Mouse (Mus musculus) midbrain, embryonic 10.5 days (tissue): Measurements from ENCODE around the gene Cnnm3. TPM values are rescaled to one million over a fixed set of nuclear protein-coding genes. Genes with fewer than 3 reads are reported as not detected.

Source experiments
- DNase-seq: peaks from one replicate; pipeline ENCODE4 v3.0.0-alpha.2; 2017; ENCODE audit warnings: low spot score
- H3K27ac ChIP-seq: fragments of 300-500 bp; sonication (generic); replicated peaks from 2 replicates; pipeline ENCODE4 v1.5.1; 2016; ENCODE audit warnings: mild to moderate bottlenecking
- H3K27me3 ChIP-seq: fragments of 300-500 bp; sonication (generic); 2 replicates; pipeline ENCODE4 v1.6.1; 2016; ENCODE audit warnings: low read depth, mild to moderate bottlenecking; ENCODE audit not compliant: poor library complexity, severe bottlenecking
- H3K36me3 ChIP-seq: fragments of 300-500 bp; sonication (generic); 2 replicates; pipeline ENCODE4 v1.6.1; 2016; ENCODE audit warnings: mild to moderate bottlenecking, moderate library complexity
- H3K4me1 ChIP-seq: fragments of 300-500 bp; sonication (generic); 2 replicates; pipeline ENCODE4 v1.6.1; 2016
- H3K4me3 ChIP-seq: fragments of 300-500 bp; sonication (generic); 2 replicates; pipeline ENCODE4 v1.5.1; 2016; ENCODE audit warnings: mild to moderate bottlenecking, moderate library complexity
- H3K9me3 ChIP-seq: fragments of 300-500 bp; sonication (generic); replicated peaks from 2 replicates; pipeline ENCODE4 v1.6.1; 2016; ENCODE audit warnings: mild to moderate bottlenecking
- WGBS: fragments of 180-500 bp; shearing (Covaris S2); methylation state at CpG from one replicate; pipeline ENCODE4 v1.1.7; 2016; 5-methylcytosine and 5-hydroxymethylcytosine counted together
- polyA plus RNA-seq: library from polyadenylated mRNA; unstranded; fragments of >200 nt; fragmentation: Nextera tagmentation; extraction: Ambion mirVana; gene quantifications from 2 replicates; pipeline ENCODE4 v1.2.1, GENCODE M21; 2016

Gene Cnnm3
- polyA plus RNA-seq, 1 experiment from 2014 or later = 2.6 TPM

DNA sequence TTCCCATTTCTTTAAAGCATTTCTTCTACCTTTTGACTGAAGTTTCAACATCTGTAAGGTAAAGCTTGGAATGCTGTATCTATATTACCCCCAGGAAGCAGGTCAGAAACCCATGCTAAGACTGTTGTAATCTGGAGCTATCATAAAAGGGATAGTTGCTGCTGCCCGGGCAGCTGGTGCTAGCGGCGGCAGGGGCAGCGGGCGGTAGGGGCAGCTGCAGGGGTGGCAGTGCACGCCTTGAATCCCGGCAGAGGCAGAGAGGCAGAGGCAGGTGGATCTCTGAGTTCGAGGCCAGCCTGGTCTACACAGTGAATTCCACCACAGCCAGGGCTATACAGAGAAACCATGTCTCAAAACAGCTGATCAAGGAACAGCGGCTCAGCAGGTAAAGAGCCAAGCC, 31.3 kb downstream of the Cnnm3 start:
- Histone ChIP-seq H3K36me3 (peaks cover 39% of the 10 kb centered on the region), H3K27ac (no peak overlapping the region), H3K27me3 (no peaks in the 10 kb centered on the region), H3K9me3 (no peaks in the 10 kb centered on the region), H3K4me3 (no peak overlapping the region), H3K4me1 (peaks cover 21% of the 10 kb centered on the region)
- DNase-seq = no peak
- WGBS = 95% methylated on average over 9 of the region's 9 CpGs

DNA sequence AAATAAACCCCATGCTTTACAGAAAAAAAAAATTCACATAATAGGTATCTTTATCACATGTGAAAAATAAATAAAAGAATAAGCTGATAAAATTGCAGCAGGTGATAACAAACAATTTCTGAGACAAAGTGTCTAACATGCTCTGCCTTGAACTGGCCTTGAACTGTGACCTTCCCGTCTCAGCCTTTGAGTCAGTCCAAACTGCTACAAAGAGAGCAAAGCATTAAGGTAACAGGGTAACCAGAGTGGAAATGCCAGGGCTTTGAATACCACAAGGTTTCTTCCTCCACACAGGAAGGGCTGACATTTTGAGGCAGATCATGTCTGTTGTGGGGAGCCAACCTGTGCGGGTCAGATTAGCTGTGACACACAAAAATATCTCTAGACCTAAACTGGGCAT, 33.7 kb downstream of the Cnnm3 start:
- Histone ChIP-seq H3K27ac (no peak overlapping the region), H3K4me1 (peaks cover 42% of the 10 kb centered on the region), H3K36me3 (peaks cover 45% of the 10 kb centered on the region), H3K9me3 (no peaks in the 10 kb centered on the region), H3K4me3 (no peak overlapping the region), H3K27me3 (no peaks in the 10 kb centered on the region)
- no peak for DNase-seq
- 91% methylated on average over 2 of the region's 2 CpGs for WGBS

DNA sequence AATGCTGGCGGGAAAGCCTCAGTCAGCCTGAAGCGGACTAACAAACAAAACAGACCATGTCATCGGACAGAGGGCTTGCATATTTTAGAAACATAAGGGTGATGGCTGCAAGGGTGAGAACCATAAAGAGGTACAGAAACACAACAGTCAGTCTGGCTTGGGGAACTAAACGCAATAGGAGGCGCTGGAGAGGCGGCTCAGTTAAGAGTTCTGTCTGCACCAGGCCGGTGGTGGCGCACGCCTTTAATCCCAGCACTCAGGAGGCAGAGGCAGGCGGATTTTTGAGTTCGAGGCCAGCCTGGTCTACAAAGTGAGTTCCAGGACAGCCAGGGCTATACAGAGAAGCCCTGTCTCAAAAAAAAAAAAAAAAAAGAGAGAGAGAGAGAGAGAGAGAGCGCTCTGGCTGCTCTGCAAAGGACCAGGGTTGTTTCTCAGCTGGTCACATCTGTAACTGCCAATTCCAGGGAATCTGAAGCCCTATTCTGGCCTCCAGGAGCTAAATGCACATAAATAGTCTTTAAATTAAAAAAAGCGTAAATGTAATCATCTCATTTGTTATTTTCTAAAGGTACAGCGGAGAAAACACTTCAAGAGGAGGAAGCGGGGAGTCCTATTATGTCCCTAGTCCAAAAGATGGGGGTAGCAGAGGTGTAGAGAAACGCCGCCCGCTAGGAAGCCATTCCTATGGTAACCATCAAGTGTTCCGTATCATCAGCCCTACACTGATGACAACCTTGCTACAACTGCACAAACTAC, 34.4 kb downstream of the Cnnm3 start:
- Histone ChIP-seq H3K36me3 (peaks cover 46% of the 10 kb centered on the region), H3K27me3 (no peaks in the 10 kb centered on the region), H3K4me1 (peaks cover 44% of the 10 kb centered on the region), H3K4me3 (peak overlapping the region; percentile 61), H3K9me3 (no peaks in the 10 kb centered on the region), H3K27ac (no peak overlapping the region)
- no peak for DNase-seq
- WGBS = 77% methylated on average over 19 of the region's 19 CpGs

DNA sequence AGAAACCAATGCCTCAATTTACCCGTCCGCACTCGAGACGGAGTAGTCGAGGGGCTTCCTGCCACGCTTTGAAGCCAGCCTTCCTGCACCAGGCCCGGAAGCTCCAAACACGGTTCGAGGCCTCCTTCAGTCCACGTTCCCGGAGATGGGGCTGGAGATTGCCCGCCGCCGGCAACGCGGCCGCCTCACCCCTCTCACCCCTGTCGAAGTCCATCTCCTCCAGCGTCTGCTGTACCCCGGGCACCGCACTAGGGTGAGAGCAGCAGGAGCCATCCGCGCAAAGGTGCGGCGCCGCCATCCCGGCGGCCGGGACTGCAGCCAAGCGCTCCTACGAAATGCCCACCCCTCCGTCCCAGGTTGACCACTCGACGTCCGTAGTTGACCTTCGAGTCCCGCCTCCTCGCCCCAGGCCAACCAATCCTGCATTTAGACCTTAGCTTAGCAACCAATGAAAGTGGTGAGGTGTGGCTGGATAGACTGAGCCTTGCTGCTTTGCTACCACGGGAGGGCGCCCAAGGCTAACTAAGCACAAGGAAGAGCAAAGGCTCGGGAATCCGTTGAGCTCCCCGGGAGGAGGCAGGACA, 35.3 kb downstream of the Cnnm3 start, which contains the start of gene Ankrd39:
TSS of gene Ankrd39 (minus strand) at position 558 of the 584 bp plus-strand sequence.
- Histone ChIP-seq H3K9me3 (no peaks in the 10 kb centered on the region), H3K4me3 (peak within 1 kb of the TSS; percentile 61), H3K4me1 (peaks cover 44% of the 10 kb centered on the region), H3K36me3 (peaks cover 47% of the 10 kb centered on the region), H3K27ac (peak within 1 kb of the TSS; percentile 84), H3K27me3 (no peaks in the 10 kb centered on the region)
- peak; percentile 98 for DNase-seq
- under 1% methylated on average over 43 of the region's 43 CpGs for WGBS

DNA sequence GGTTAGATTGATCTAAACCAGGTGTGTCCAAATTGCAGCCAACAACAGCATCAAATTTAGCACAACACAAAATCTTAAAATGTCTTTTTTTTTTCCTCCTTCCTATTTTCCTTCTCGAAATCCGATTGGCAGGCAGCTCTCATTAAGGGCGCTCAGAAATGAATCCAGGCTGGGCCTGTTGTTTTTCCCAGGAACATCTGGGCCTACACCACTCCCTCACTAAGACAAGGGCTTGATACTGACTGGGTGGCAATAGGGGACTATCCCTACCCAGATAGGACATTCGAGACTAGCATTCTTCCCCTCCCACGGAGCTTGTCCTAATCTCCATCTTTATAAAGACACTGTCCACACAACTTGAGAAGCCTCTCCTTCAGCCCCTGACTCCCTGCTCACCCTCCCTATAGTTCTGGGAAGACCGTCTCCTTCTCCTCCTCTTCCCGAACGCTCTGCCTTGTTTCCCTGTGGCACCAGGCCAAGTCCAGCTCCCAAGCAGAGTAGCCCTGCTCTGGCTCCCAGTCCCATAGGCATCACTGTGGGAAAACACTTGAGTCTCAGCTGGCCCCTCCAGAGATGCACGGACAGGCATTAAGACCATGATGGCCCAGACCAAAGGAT, 36.4 kb downstream of the Cnnm3 start:
- WGBS = 52% methylated on average over 9 of the region's 9 CpGs
- no peaks in the 10 kb centered on the region for H3K27me3 ChIP-seq
- peaks cover 47% of the 10 kb centered on the region for H3K4me1 ChIP-seq
- peak overlapping the region; percentile 77; the same call in 1 of the 2 replicates for H3K27ac ChIP-seq
- peaks cover 52% of the 10 kb centered on the region for H3K36me3 ChIP-seq
- no peak for DNase-seq
- no peaks in the 10 kb centered on the region for H3K9me3 ChIP-seq
- no peak overlapping the region for H3K4me3 ChIP-seq

DNA sequence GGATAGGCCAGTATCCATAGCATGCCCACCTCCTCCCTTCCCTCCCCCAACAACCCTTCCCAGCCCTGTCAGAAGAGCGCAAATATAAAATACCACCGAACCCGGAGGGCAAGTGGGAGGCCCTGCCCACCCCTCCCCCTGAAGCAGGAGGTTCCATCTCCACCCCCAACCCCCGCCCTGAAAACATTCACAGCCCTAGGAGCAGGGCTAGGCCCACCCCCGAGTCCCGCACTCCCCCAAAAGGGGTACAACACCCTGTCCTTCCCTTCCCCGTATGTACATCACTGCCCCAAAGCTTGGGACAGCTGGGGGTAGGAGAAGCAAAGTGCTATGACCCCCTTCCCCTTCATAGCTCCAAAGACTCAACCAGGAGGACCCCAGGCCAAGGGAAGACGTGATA, 37.1 kb downstream of the Cnnm3 start:
- H3K27me3 ChIP-seq = no peaks in the 10 kb centered on the region
- 63% methylated on average over 8 of the region's 8 CpGs for WGBS
- H3K9me3 ChIP-seq = no peaks in the 10 kb centered on the region
- peak overlapping the region; percentile 4; the same call in 1 of the 2 replicates for H3K4me3 ChIP-seq
- H3K4me1 ChIP-seq = peaks cover 47% of the 10 kb centered on the region
- DNase-seq = no peak
- peaks cover 58% of the 10 kb centered on the region for H3K36me3 ChIP-seq
- H3K27ac ChIP-seq = no peak overlapping the region

DNA sequence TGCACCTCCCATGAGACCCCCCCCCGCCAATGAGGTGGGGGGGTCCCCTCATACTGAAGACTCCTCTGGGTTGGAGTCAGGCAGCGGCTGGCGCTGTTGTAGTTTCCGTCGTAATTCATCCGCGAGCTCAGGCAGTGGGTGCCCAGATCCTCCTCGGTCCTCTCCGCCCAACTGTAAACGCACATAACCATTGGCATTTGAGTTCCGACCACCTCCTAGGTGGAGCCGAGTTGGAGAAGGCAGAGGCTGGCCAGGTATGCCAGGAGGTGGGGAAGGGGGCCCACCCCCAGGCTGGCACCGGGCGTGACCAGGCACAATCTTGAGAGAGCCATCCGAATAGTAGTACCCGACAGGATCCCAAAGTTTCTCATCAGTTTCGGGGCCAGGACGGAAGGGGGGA, 37.8 kb downstream of the Cnnm3 start:
- H3K4me1 ChIP-seq = peaks cover 54% of the 10 kb centered on the region
- no peak for DNase-seq
- H3K27me3 ChIP-seq = no peaks in the 10 kb centered on the region
- H3K4me3 ChIP-seq = no peak overlapping the region
- H3K27ac ChIP-seq = 0 out of 2 replicates have a peak overlapping the region, but pooled peaks have one; percentile 6
- H3K9me3 ChIP-seq = no peaks in the 10 kb centered on the region
- WGBS = 91% methylated on average over 18 of the region's 18 CpGs
- H3K36me3 ChIP-seq = peaks cover 66% of the 10 kb centered on the region

DNA sequence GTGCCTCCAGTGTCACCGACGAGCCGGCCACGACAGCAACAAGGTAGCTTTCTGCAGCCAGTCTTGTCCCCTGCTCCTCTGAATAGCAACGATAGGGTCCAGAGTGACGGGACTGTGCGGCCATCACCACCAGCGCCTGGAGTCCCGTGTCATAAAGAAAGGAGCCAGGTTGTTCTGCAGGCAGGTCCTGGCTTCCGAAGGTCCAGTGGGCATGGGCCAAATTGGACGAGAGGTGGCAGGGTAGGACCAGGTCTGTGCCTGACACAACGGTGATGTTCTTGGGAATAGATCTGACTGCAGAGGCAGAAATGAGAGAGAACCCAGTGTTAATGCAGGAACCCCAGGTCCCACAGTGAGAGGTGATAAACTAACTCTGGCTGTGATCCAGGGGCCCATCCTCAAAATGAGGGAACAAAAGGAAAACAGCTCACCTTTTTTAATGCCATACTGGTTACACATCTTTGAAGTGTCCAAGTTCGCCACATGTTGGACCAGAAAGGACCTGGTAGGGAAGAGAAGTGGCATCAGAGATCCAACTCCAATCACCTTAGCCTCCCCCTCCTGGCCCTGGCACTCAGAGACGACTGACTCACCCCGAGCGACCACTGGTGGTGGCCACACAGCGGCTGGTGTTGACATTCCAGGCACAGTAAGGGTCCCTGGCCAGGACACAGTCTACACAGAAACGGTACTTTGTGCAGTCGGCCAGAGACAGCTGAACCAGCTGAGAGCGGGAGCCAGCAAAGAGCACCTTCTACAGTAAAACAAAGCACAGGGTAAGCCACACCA, 38.6 kb downstream of the Cnnm3 start:
- DNase-seq = no peak
- Histone ChIP-seq H3K27ac (no peak overlapping the region), H3K27me3 (no peaks in the 10 kb centered on the region), H3K4me3 (no peak overlapping the region), H3K4me1 (peaks cover 62% of the 10 kb centered on the region), H3K9me3 (no peaks in the 10 kb centered on the region), H3K36me3 (peaks cover 73% of the 10 kb centered on the region)
- WGBS = 79% methylated on average over 20 of the region's 20 CpGs

DNA sequence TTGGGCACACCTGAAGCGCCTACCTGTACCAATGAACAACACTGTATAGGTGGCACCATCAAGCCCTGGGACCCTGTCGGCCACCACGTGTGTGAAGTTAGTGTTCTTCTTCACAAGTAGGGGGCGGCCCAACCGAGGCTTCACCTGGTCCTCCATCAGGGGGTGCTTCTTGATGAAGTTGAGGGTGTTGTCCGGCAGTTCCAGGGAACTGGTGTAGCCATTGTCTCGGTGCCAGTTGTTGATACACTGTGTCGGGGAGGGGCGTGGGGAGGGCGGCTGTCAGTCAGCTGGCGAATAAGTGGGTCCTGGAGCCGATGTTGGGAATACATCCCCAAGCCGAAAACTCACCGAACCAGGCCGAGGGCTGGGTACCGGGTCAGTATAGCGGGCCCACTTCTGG, 40.2 kb downstream of the Cnnm3 start:
- 91% methylated on average over 17 of the region's 17 CpGs for WGBS
- no peak for DNase-seq
- H3K9me3 ChIP-seq = no peaks in the 10 kb centered on the region
- H3K36me3 ChIP-seq = peaks cover 80% of the 10 kb centered on the region
- H3K27ac ChIP-seq = no peak overlapping the region
- no peak overlapping the region for H3K4me3 ChIP-seq
- H3K27me3 ChIP-seq = no peaks in the 10 kb centered on the region
- H3K4me1 ChIP-seq = peaks cover 58% of the 10 kb centered on the region

DNA sequence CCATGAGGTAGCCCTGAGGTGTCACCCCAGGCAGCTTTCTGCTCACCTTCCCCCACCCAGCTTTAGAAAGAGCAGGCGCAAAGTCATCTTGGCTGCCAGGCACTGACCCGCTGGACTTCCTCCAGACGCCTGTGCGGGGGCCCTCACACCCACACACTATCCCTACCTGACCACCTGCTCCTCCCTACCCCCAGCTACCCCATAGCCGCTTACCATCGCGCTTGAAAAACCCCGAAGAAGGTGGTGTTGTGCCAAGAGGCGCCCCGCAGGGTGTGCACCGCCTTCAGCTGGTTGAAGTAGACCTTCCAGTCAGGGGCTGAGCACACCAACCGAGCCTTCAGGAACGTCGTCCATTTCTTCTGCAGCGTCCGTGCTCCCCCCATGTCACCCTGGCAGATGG, 40.8 kb downstream of the Cnnm3 start:
- Histone ChIP-seq H3K4me1 (peaks cover 55% of the 10 kb centered on the region), H3K4me3 (no peak overlapping the region), H3K27me3 (no peaks in the 10 kb centered on the region), H3K36me3 (peaks cover 80% of the 10 kb centered on the region), H3K9me3 (no peaks in the 10 kb centered on the region), H3K27ac (no peak overlapping the region)
- WGBS = 90% methylated on average over 16 of the region's 16 CpGs
- no peak for DNase-seq

DNA sequence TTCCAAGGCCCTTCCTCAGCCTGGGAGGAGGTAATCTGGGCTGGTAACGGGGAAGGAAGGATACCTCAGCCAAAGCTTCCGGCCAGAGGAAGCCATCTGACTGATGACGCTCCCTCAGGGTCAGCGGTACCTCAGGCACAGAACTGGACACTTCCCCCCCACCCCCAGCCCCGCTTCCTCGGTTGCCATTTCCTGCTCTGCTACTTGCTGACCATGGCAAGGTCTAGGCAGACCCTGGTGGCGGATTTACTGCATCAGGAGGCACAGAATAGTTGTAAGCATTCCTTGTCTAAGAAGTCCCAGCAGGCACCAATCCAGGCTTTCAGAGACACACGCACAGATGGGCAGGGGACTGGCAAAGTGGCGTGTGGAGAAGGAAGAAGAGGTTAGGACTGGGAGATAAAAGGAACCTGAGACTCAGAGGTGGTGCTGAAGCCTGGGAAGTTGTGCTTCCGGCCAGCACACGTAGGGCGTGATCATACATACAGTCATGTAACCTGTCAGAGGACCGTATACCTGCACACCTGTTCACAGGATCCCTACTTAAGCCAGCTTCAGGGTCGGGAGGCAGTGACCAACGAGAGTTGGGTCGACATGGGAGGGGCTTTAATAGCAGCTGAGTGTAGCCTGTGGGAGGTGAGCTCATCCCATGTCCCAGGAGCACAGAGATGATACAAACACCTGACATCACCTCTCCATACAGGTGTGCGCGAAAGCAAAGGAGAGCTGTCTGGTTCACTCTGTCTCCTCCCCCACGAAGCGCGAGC, 43.1 kb downstream of the Cnnm3 start:
- peaks cover 50% of the 10 kb centered on the region for H3K4me1 ChIP-seq
- peak overlapping the region; percentile 94 for H3K4me3 ChIP-seq
- WGBS = 77% methylated on average over 21 of the region's 21 CpGs
- H3K27me3 ChIP-seq = peaks cover 11% of the 10 kb centered on the region
- H3K27ac ChIP-seq = peak overlapping the region; percentile 100
- peaks cover 61% of the 10 kb centered on the region for H3K36me3 ChIP-seq
- H3K9me3 ChIP-seq = no peaks in the 10 kb centered on the region
- no peak for DNase-seq
